Mouse (Mus musculus): ENCODE measurements around the gene Slc2a3. TPM values are rescaled to one million over a fixed set of nuclear protein-coding genes. Genes with fewer than 3 reads are reported as not detected.

Slc2a3 gene
- polyA plus RNA-seq, 1 experiment from 2014 or later = 28.4 TPM

GRCm38 (mm10) chr6:122811771-122812600 is 10.5 kb upstream of the Slc2a3 start:
- H3K9ac ChIP-seq (replicated peaks; ENCODE audit: low read length) = peak overlapping the region; percentile 61
- H3K27ac ChIP-seq (replicated peaks; ENCODE audit: low read depth, low read length) = peak overlapping the region; percentile 95
- DNase-seq (peak; percentile 78), ATAC-seq (ENCODE audit: low FRiP score, low TSS enrichment) (no peak)
- H3K4me3 ChIP-seq (replicated peaks; ENCODE audit: low read depth, low read length) = peak overlapping the region; percentile 66
- 26% methylated on average over 16 of the region's 16 CpGs for WGBS
- H3K36me3 ChIP-seq (ENCODE audit: control insufficient read depth, insufficient read depth, low read length) = no peaks in the 10 kb centered on the region
- peak overlapping the region; percentile 71 for H3K4me2 ChIP-seq (ENCODE audit: low read length)
- no peaks in the 10 kb centered on the region for H3K9me3 ChIP-seq (ENCODE audit: control insufficient read depth, low read length)
- peaks cover 8% of the 10 kb centered on the region; the same call in 1 of the 2 replicates for H3K4me1 ChIP-seq (ENCODE audit: control insufficient read depth, insufficient read depth, low read length)
- no peaks in the 10 kb centered on the region for H3K27me3 ChIP-seq (ENCODE audit: control insufficient read depth, insufficient read depth, low read length)

GRCm38 (mm10) chr6:122811280-122811652 is 9.8 kb upstream of the Slc2a3 start:
- Histone ChIP-seq H3K4me2 (ENCODE audit: low read length) (peak overlapping the region; percentile 71), H3K27ac (replicated peaks; ENCODE audit: low read depth, low read length) (peak overlapping the region; percentile 95), H3K4me3 (replicated peaks; ENCODE audit: low read depth, low read length) (peak overlapping the region; percentile 66), H3K36me3 (ENCODE audit: control insufficient read depth, insufficient read depth, low read length) (no peaks in the 10 kb centered on the region), H3K9ac (replicated peaks; ENCODE audit: low read length) (peak overlapping the region; percentile 61), H3K4me1 (ENCODE audit: control insufficient read depth, insufficient read depth, low read length) (peaks cover 8% of the 10 kb centered on the region; the same call in 1 of the 2 replicates), H3K9me3 (ENCODE audit: control insufficient read depth, low read length) (no peaks in the 10 kb centered on the region), H3K27me3 (ENCODE audit: control insufficient read depth, insufficient read depth, low read length) (no peaks in the 10 kb centered on the region)
- ATAC-seq (ENCODE audit: low FRiP score, low TSS enrichment) = peak; percentile 92
- DNase-seq = peak; percentile 90
- 1% methylated on average over 38 of the region's 38 CpGs for WGBS

DNA sequence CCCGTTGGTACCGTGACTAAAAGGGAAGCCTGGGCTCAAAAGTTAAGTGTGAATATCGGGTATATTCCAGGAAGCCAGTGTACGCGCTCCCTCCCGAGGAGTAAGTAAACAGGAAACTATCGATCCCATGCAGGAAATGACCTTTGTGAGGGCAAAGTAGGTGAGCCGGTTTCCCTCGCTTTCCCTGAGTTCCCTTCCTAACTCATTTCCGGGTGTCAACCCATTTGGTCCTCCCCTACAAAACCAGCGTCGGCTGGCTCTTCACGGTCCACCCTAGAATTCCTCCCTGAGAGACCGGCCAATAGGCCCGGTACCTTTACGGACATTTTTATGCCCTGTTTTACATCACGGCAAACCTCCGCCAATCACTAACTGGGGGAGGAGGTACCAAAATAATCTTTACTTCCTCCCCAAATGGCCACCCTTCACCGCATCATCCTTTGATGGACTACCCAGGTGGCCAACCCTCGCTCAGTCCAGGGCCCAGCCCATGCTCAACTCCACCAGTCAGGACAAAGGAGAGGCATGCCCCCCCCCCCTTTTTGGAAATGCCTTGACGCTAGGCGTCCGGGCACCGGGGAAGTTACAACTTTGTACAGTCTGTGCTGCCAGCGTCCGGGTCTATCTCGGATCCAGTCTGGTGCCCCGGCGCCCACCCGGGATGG is 9.3 kb upstream of the Slc2a3 start:
- Histone ChIP-seq H3K4me2 (ENCODE audit: low read length) (peak overlapping the region; percentile 71), H3K9me3 (ENCODE audit: control insufficient read depth, low read length) (no peaks in the 10 kb centered on the region), H3K9ac (replicated peaks; ENCODE audit: low read length) (peak overlapping the region; percentile 61), H3K36me3 (ENCODE audit: control insufficient read depth, insufficient read depth, low read length) (no peaks in the 10 kb centered on the region), H3K27me3 (ENCODE audit: control insufficient read depth, insufficient read depth, low read length) (no peaks in the 10 kb centered on the region), H3K27ac (replicated peaks; ENCODE audit: low read depth, low read length) (peak overlapping the region; percentile 95), H3K4me3 (replicated peaks; ENCODE audit: low read depth, low read length) (peak overlapping the region; percentile 66), H3K4me1 (ENCODE audit: control insufficient read depth, insufficient read depth, low read length) (peaks cover 8% of the 10 kb centered on the region; the same call in 1 of the 2 replicates)
- DNase-seq (peak; percentile 97), ATAC-seq (ENCODE audit: low FRiP score, low TSS enrichment) (peak; percentile 99)
- under 1% methylated on average over 30 of the region's 30 CpGs for WGBS

DNA sequence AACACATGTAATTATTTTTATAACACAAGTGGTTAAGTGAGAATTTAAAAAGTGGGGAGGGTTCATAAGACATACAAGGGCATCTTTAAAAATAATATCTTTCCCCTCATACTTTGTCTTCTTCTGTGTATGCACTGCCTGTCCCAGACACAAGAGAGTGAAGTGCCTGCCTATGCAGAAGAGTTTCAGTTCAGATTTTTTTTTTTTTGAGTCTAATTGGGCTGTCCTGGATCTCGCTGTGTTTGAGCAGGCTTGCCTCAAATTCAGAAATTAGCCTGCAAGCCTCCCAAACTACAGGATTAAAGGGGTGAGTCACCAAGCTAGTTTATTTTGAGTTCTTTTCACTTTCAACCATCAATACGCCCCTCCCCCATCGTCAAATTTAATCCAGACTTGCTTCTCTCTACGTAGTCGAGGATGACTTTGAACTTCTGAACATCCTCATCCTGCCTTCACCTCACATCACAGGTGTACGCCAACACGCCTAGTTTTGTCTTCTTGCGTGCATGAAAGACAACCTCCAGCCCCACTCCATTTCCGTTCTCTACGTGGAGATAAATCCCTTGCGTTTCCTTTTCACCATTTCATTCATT is 8.7 kb upstream of the Slc2a3 start:
- Histone ChIP-seq H3K36me3 (ENCODE audit: control insufficient read depth, insufficient read depth, low read length) (no peaks in the 10 kb centered on the region), H3K9ac (replicated peaks; ENCODE audit: low read length) (peak overlapping the region; percentile 52), H3K27me3 (ENCODE audit: control insufficient read depth, insufficient read depth, low read length) (no peaks in the 10 kb centered on the region), H3K27ac (replicated peaks; ENCODE audit: low read depth, low read length) (peak overlapping the region; percentile 95), H3K9me3 (ENCODE audit: control insufficient read depth, low read length) (no peaks in the 10 kb centered on the region), H3K4me3 (replicated peaks; ENCODE audit: low read depth, low read length) (peak overlapping the region; percentile 66), H3K4me2 (ENCODE audit: low read length) (peak overlapping the region; percentile 71), H3K4me1 (ENCODE audit: control insufficient read depth, insufficient read depth, low read length) (peaks cover 8% of the 10 kb centered on the region; the same call in 1 of the 2 replicates)
- DNase-seq (no peak), ATAC-seq (ENCODE audit: low FRiP score, low TSS enrichment) (peak; percentile 4; the same call in 1 of the 2 replicates)
- 2% methylated on average over 11 of the region's 11 CpGs for WGBS

DNA sequence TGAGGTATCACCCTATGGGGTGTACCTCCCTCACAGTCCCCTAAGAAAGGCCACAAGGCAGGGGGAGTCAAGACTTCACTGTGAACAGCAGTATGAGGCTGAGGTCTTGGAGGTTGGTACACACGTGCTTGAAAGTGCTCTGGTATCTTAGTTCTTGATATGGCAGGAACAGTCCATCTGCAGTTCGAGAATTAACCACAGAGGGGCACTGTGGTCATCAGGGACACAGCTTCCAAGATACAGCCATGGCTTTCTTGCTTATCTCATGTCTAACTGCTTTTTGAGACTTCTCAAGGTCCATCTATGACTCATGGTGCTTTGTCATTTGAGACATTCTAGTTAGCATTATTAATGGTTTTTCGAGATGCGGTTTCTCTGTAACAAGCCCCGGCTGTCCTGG is 3.0 kb upstream of the Slc2a3 start:
- Histone ChIP-seq H3K27ac (replicated peaks; ENCODE audit: low read depth, low read length) (no peak overlapping the region), H3K36me3 (ENCODE audit: control insufficient read depth, insufficient read depth, low read length) (no peaks in the 10 kb centered on the region), H3K4me1 (ENCODE audit: control insufficient read depth, insufficient read depth, low read length) (peaks cover 5% of the 10 kb centered on the region; the same call in 1 of the 2 replicates), H3K27me3 (ENCODE audit: control insufficient read depth, insufficient read depth, low read length) (peaks cover 6% of the 10 kb centered on the region; the same call in 1 of the 2 replicates), H3K9me3 (ENCODE audit: control insufficient read depth, low read length) (no peaks in the 10 kb centered on the region), H3K4me2 (ENCODE audit: low read length) (no peak overlapping the region), H3K9ac (replicated peaks; ENCODE audit: low read length) (no peak overlapping the region), H3K4me3 (replicated peaks; ENCODE audit: low read depth, low read length) (no peak overlapping the region)
- 28% methylated on average over 5 of the region's 5 CpGs for WGBS
- peak; percentile 78 for DNase-seq
- ATAC-seq (ENCODE audit: low FRiP score, low TSS enrichment) = no peak; the same call in 1 of the 2 replicates

DNA sequence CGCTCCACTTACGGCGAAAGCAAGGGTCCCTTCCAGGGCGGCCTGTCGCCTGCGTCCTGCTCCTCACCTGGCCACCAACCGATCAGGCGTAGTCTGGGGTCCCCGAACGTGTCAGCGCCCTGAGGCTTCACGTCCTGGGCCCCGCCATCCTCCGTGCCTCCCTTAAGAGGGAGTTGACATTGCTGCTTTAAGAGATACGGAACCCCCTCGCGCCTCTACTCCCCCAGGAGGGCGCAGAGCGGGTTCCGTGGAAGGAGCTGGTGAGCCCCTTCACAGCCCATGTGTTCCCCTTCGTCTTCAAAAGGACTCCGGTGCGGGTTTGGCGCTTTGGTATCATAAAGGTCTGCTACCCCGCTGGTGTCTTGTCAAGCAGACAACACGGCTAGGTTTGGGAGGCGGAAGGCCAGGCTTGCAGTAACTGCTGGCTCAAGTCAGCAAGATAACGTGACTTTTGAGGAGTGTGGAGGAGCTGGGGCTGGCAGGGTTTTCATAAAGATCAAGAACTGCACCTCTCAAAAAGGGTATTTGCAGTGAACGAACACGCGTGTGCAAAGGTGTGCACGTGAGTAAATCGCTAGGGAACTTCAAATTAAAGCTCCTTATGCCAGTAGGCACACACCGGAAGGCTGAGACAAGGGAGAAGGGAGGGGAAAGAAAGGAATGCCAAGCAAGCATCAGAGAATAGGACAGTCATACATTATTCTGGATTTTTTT is 518 bp upstream of the Slc2a3 start:
- peak; percentile 72 for DNase-seq
- peak overlapping the region; percentile 52 for H3K27ac ChIP-seq (replicated peaks; ENCODE audit: low read depth, low read length)

DNA sequence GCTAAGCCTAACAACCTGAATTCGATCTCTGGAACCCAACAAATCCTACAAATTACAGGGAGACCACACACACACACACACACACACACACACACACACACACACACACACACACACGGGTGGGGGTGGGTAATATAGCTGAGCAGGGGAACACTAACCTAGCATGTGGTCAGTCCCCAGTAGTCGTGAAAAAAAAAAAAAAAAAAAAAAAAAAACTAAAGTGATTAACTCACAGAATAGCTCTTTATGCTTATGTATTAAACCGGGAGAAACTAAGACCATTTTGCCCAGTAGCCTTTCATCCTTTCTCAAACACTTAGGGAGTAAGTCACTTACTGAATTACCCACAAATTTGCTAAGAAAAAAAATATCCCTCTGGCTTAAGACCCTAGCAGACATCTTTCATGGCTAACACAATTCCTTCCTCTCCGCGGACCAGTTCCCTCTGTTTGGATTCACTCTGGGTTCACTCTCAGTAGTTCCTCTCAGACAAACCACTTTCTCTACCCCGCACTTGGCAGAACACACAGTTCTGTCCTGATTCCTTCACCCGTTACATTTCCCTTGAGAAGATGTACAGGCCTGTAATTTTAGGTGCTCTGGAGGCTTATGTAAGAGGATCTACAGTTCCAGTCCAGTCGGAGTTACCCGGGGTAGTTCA is 670 bp downstream of the Slc2a3 start:
- Histone ChIP-seq H3K4me3 (replicated peaks; ENCODE audit: low read depth, low read length) (peak overlapping the region; percentile 58), H3K27ac (replicated peaks; ENCODE audit: low read depth, low read length) (no peak overlapping the region), H3K36me3 (ENCODE audit: control insufficient read depth, insufficient read depth, low read length) (no peaks in the 10 kb centered on the region), H3K4me2 (ENCODE audit: low read length) (peak overlapping the region; percentile 91), H3K9ac (replicated peaks; ENCODE audit: low read length) (peak overlapping the region; percentile 71), H3K4me1 (ENCODE audit: control insufficient read depth, insufficient read depth, low read length) (peaks cover 5% of the 10 kb centered on the region; the same call in 1 of the 2 replicates), H3K9me3 (ENCODE audit: control insufficient read depth, low read length) (no peaks in the 10 kb centered on the region), H3K27me3 (ENCODE audit: control insufficient read depth, insufficient read depth, low read length) (peaks cover 6% of the 10 kb centered on the region; the same call in 1 of the 2 replicates)
- ATAC-seq (ENCODE audit: low FRiP score, low TSS enrichment) = no peak
- no peak for DNase-seq
- WGBS = 42% methylated on average over 10 of the region's 10 CpGs

More for the DNA sequence above, 518 bp upstream of the Slc2a3 start:
- peak overlapping the region; percentile 71 for H3K9ac ChIP-seq (replicated peaks; ENCODE audit: low read length)
- 2% methylated on average over 34 of the region's 34 CpGs for WGBS
- no peaks in the 10 kb centered on the region for H3K9me3 ChIP-seq (ENCODE audit: control insufficient read depth, low read length)
- H3K36me3 ChIP-seq (ENCODE audit: control insufficient read depth, insufficient read depth, low read length) = no peaks in the 10 kb centered on the region
- peak overlapping the region; percentile 58 for H3K4me3 ChIP-seq (replicated peaks; ENCODE audit: low read depth, low read length)
- peaks cover 6% of the 10 kb centered on the region; the same call in 1 of the 2 replicates for H3K27me3 ChIP-seq (ENCODE audit: control insufficient read depth, insufficient read depth, low read length)
- peak; percentile 73 for ATAC-seq (ENCODE audit: low FRiP score, low TSS enrichment)
- H3K4me1 ChIP-seq (ENCODE audit: control insufficient read depth, insufficient read depth, low read length) = peaks cover 5% of the 10 kb centered on the region; the same call in 1 of the 2 replicates
- peak overlapping the region; percentile 91 for H3K4me2 ChIP-seq (ENCODE audit: low read length)

All from midbrain, embryonic 14.5 days (tissue).